24 mouse cellular contexts compared by ENCODE assay signal in the genomic region with DNA sequence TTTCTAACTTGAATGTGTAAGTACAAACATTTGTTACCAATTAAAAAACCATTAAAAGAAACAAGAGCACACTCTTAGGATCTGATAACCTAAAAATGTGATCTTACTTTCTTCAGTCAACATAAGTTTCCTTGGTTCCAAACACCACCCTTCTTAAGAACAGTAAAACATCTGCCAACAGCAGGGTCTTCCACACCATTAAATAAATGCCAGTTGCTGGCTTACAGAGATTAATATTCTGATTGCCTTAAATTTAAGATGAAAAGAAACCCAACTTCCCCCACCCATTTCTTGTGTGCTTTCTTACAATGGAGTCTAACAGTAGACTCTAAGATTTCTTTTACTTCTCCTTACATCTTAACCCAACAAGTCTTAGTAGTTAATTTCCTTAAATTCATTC. TPM values are rescaled to one million over a fixed set of nuclear protein-coding genes. Genes with fewer than 3 reads are reported as not detected.
A peak's percentile ranks its signal among the peaks of the same experiment; 100 is the strongest.
DNase-seq lines count a peak whose midpoint lies in the region; TF ChIP-seq lines count a peak whose summit lies in the region.
"Had no signal": no experiment of that assay in that cellular context is flagged by ENCODE, and none has a peak within 500 bp of the region (broad histone marks: within the 10 kb centered on the region; RNA-seq: fewer than 3 reads in every experiment).

No protein-coding gene starts in this region.

- H3K4me3 ChIP-seq in gastrocnemius, adult 2 months: no peak overlapping the region
- no peak overlapping the region for H3K4me3 ChIP-seq in myocyte
- H3K4me3 ChIP-seq: embryonic facial prominence, embryonic 12.5 days; embryonic facial prominence, embryonic 15.5 days; heart, embryonic 12.5 days; heart, embryonic 15.5 days; hindbrain, embryonic 10.5 days; hindbrain, embryonic 13.5 days; intestine, embryonic 15.5 days had no signal

- DNase-seq in gastrocnemius, adult 2 months: no peak
- DNase-seq in gastrocnemius, postnatal 4 days (ENCODE audit: low spot score in 2 of 2): no peak
- DNase-seq in 3T3-L1 (ENCODE audit: low read depth, low spot score) (peak; percentile 25), 416B (ENCODE audit: low read depth) (peak; percentile 7)
- DNase-seq in thymus, postnatal 36 days: no peak
- DNase-seq: adrenal gland, postnatal 10 days; adrenal gland, postnatal 36 days; cerebellum, adult 11 months; cerebellum, adult 8-10 months; cerebellum, postnatal 25 days; gastrocnemius, postnatal 14 days; heart, adult 18-20 months; heart, postnatal 10 days; heart, postnatal 36 days; kidney, adult 11 months had no signal

- TF ChIP-seq POLR2A in myocyte (IDR thresholded peaks at IDR 0.05; ENCODE audit: insufficient read length, low read depth): no peak

- H3K4me2 ChIP-seq in myocyte (ENCODE audit: low read depth): peak overlapping the region; percentile 60
- H3K4me2 ChIP-seq: embryonic facial prominence, embryonic 12.5 days; embryonic facial prominence, embryonic 15.5 days; heart, embryonic 12.5 days; heart, embryonic 15.5 days; hindbrain, embryonic 13.5 days; intestine, embryonic 15.5 days had no signal

- TF ChIP-seq CTCF in gastrocnemius, adult 2 months (IDR thresholded peaks at IDR 0.05): no peak

- intact Hi-C loops in gastrocnemius, adult 2 months (cut with DNase I): loop anchor here (10.0 kb wide), 1 partner anchor 315 kb away; no protein-coding TSS in a partner anchor

- no peaks in the 10 kb centered on the region for H3K36me3 ChIP-seq in myocyte (ENCODE audit: control insufficient read depth, insufficient read depth)
- H3K36me3 ChIP-seq: embryonic facial prominence, embryonic 12.5 days; embryonic facial prominence, embryonic 15.5 days; heart, embryonic 12.5 days; heart, embryonic 15.5 days; hindbrain, embryonic 10.5 days; hindbrain, embryonic 13.5 days; intestine, embryonic 15.5 days had no signal

- peaks cover 100% of the 10 kb centered on the region for H3K79me2 ChIP-seq in myocyte (ENCODE audit: control insufficient read depth, insufficient read depth)

- no peaks in the 10 kb centered on the region for H3K27me3 ChIP-seq in myocyte (ENCODE audit: control insufficient read depth, insufficient read depth, insufficient read length)
- H3K27me3 ChIP-seq: embryonic facial prominence, embryonic 12.5 days; embryonic facial prominence, embryonic 15.5 days; heart, embryonic 12.5 days; heart, embryonic 15.5 days; hindbrain, embryonic 13.5 days; intestine, embryonic 15.5 days; Patski had no signal

- no peak overlapping the region for H3ac ChIP-seq in myocyte (ENCODE audit: control insufficient read depth, insufficient read length)

- peak overlapping the region; percentile 28; the same call in 1 of the 2 replicates for H3K27ac ChIP-seq in gastrocnemius, adult 2 months
- H3K27ac ChIP-seq: embryonic facial prominence, embryonic 12.5 days; embryonic facial prominence, embryonic 15.5 days; heart, embryonic 15.5 days; hindbrain, embryonic 10.5 days; hindbrain, embryonic 13.5 days; intestine, embryonic 15.5 days had no signal

TF ChIP-seq in myocyte, 11 proteins besides CTCF, POLR2A, EP300 and RAD21:
- TF ChIP-seq MYOD1 (IDR thresholded peaks at IDR 0.05; ENCODE audit: control insufficient read depth in 1 of 3, insufficient read length in 2 of 3, low read depth in 2 of 3) (no peak), SRF (IDR thresholded peaks at IDR 0.05; ENCODE audit: control insufficient read depth, insufficient read length, low read depth) (no peak)

RNA-seq across cellular contexts. Expression of a gene that starts 7.9 kb away (rescaled TPM):
- total RNA-seq in gastrocnemius, adult 2 months (2021): 1 to 10 TPM; 3.5 to 5.7 TPM
- total RNA-seq in gastrocnemius, postnatal 4 days (2021): 10 to 100 TPM; 28.6 to 31.9 TPM
- polyA plus RNA-seq in myocyte (2012; fragmentation: generic; extraction: Trizol): 21.0 TPM

Comparison
In these comparisons a context has a peak if more than half of its experiments do, and no peak if none do; other contexts are left out.
1. RNA of a gene that starts 7.9 kb away (total RNA-seq): 28.6 to 31.9 TPM in gastrocnemius, postnatal 4 days; 3.5 to 5.7 TPM in gastrocnemius, adult 2 months; every median in the first group is over 4 times any median in the second.
2. DNase-seq: peak in 3T3-L1 (single experiment) and 416B (single experiment); none in gastrocnemius, adult 2 months (single experiment), gastrocnemius, postnatal 4 days (0 of 2) and thymus, postnatal 36 days (0 of 2).